Mouse (Mus musculus) bone marrow macrophage, adult 2 months (primary cell): Measurements from ENCODE around the gene Gdf10. TPM values are rescaled to one million over a fixed set of nuclear protein-coding genes. Genes with fewer than 3 reads are reported as not detected.

Source experiments
- H3K27ac ChIP-seq: 2 replicates; pipeline ENCODE4 v1.5.1; 2012; ENCODE audit warnings: low read depth, low read length; ENCODE audit not compliant: insufficient read depth
- H3K4me1 ChIP-seq: 2 replicates; pipeline ENCODE4 v1.6.1; 2012; ENCODE audit warnings: low read length; ENCODE audit not compliant: control insufficient read depth, insufficient read depth
- H3K4me3 ChIP-seq: 2 replicates; pipeline ENCODE4 v1.5.1; 2012; ENCODE audit warnings: mild to moderate bottlenecking, low read length, moderate library complexity; ENCODE audit not compliant: insufficient read depth
- CTCF ChIP-seq: IDR thresholded peaks from 2 replicates; pipeline ENCODE4 v1.5.1; 2012; ENCODE audit warnings: low read depth, mild to moderate bottlenecking, low read length, moderate library complexity
- POLR2A ChIP-seq: IDR thresholded peaks from 2 replicates; pipeline ENCODE4 v1.6.1; 2012; ENCODE audit warnings: mild to moderate bottlenecking, low read depth, low read length, borderline replicate concordance
- polyA plus RNA-seq: library from polyadenylated mRNA; stranded (reverse); fragments of >200 nt; gene quantifications from 2 replicates; pipeline ENCODE4 v1.2.4, GENCODE M21; 2012; ENCODE audit not compliant: missing spikeins, insufficient read depth, insufficient read length

The Gdf10 gene
- not detected in 2 replicates for polyA plus RNA-seq

- no peaks in the 10 kb centered on the region for H3K4me1 ChIP-seq
- H3K27ac ChIP-seq: no peak within 1 kb of the TSS
- no peak for TF ChIP-seq POLR2A
- no peak for TF ChIP-seq CTCF
- H3K4me3 ChIP-seq: no peak within 1 kb of the TSS
Measured at GRCm38 (mm10) chr14:33923168-33924070, at the start of gene Gdf10. Gene Gdf10, plus strand, starts transcription at chr14:33923587.

DNA sequence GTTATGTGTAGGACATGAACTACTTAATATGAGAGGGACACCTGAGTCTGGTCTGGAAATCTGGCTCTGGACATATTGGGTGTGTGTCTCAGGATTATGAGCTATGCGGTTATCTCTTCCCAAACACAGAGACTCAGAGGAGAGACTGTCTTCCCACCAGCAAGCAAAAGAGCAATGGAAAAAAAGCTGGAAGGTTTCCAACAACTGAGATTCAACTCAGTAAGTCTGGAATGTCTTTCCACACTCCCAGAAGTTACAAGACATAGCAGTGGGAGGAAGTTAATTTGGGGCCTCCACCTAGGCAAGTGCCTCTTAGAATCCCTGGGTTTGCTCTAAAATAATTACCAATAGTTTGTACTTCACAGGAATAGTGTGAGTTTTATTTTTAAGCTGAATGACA lies 44.6 kb upstream of the Gdf10 start:
- no peak for TF ChIP-seq POLR2A
- TF ChIP-seq CTCF: no peak
- H3K27ac ChIP-seq: no peak overlapping the region
- H3K4me1 ChIP-seq: no peaks in the 10 kb centered on the region
- no peak overlapping the region for H3K4me3 ChIP-seq

DNA sequence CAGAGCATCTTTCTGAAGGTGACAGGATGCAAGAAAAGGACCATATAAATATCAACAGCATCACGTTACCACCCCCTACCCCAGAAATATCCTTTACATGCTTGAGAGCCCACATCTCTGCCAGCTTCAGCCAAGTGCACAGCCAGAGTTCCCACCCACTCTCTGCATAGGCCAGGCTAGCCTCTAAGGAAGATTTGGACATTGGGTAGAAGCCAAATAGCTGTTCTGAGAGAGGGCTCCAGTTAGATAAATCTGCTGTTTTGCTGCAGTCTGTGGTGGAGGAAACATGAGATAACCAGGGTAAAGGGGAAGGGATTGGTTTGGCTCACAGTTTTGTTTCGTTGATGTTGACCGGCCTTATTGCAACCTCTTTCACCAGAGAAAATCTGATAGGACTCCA lies 43.2 kb upstream of the Gdf10 start:
- H3K27ac ChIP-seq: no peak overlapping the region
- no peak overlapping the region for H3K4me3 ChIP-seq
- H3K4me1 ChIP-seq: no peaks in the 10 kb centered on the region
- no peak for TF ChIP-seq POLR2A

DNA sequence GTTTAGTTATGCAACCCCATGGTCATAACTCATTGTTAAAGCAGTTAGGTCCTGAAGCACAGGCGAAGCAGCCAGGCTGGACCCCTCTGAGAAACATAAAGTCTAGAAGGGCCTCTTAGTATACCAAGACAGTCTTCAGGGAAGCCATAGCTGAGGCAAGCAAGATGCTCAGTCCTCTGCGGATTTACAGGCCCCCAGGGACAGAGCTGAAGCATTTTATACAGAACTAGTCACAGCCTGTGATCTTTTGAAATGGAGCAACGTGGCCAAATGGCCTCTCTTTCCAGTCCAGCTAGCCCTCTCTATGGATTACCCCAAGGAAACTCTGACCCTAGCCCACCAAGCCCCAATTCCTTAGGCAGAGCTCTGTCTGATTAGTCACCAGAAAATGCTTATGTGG lies 41.9 kb upstream of the Gdf10 start:
- Histone ChIP-seq H3K4me3 (no peak overlapping the region), H3K4me1 (no peaks in the 10 kb centered on the region), H3K27ac (no peak overlapping the region)
- TF ChIP-seq CTCF (no peak), POLR2A (no peak)

- TF ChIP-seq POLR2A (no peak), CTCF (no peak)
- Histone ChIP-seq H3K27ac (no peak overlapping the region), H3K4me3 (no peak overlapping the region), H3K4me1 (no peaks in the 10 kb centered on the region)
Measured at GRCm38 (mm10) chr14:33883046-33883445, 40.3 kb upstream of the Gdf10 start.

- Histone ChIP-seq H3K4me1 (no peaks in the 10 kb centered on the region), H3K4me3 (no peak overlapping the region), H3K27ac (no peak overlapping the region)
- TF ChIP-seq POLR2A: no peak
- TF ChIP-seq CTCF: no peak
Measured at GRCm38 (mm10) chr14:33885466-33885865, 37.9 kb upstream of the Gdf10 start.

DNA sequence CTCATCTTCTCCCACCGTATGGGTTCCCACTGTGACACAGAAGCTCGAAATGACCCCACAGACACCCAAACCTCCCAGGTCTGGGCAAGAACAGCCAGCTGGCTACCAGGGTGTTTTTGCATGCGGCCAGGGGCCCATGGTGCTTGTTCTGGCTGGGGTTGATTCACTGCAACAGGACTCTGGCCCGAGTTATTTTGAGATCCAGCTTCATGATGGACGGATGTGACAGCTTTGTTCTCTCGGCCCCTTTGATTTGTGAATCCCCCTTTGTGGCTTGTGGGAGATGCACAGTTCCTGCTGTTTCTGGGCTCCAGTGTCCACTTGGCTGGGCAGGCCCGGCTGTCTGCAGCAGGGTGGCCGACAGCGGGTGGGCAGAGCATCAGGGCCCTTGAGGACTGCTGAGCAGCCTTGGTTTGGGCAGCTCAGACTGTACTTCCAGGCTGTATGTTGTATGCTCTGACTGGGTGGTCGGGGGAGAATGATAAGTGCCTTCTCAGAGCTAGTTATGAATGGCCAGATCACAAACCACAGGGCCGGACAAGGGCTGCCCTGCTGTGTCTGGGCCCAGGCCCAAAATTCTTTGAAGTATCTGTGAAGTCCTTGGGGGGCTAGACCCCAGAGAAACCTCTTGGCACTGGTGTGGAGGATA lies 34.9 kb upstream of the Gdf10 start:
- TF ChIP-seq CTCF (no peak), POLR2A (no peak)
- H3K4me3 ChIP-seq: no peak overlapping the region
- no peak overlapping the region for H3K27ac ChIP-seq
- H3K4me1 ChIP-seq: no peaks in the 10 kb centered on the region

GRCm38 (mm10) chr14:33889971-33890370 lies 33.4 kb upstream of the Gdf10 start:
- Histone ChIP-seq H3K4me3 (no peak overlapping the region), H3K27ac (no peak overlapping the region), H3K4me1 (no peaks in the 10 kb centered on the region)
- TF ChIP-seq CTCF (no peak), POLR2A (no peak)

DNA sequence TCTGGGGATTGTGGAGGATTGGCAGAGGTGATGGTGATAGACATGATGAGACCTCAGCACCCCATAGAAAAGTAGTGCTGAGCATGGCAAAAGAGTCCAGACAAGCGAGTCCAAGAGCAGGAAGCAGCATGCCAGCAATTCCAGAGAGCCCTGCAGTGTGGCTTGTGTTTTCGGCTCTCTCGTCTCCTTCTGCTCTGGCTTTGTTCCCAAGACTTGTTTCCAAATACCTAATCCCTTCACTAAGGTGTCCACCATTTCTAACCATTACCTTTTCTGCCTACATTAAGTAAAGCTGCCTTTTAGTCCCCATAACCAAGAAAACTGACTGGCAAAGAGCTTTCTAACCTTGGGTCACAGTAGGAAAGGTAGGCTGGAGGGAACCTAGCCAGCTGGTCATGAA lies 31.9 kb upstream of the Gdf10 start:
- H3K4me1 ChIP-seq: no peaks in the 10 kb centered on the region
- TF ChIP-seq POLR2A: no peak
- TF ChIP-seq CTCF: no peak

GRCm38 (mm10) chr14:33895777-33896176 lies 27.6 kb upstream of the Gdf10 start:
- no peak overlapping the region for H3K4me3 ChIP-seq
- no peaks in the 10 kb centered on the region for H3K4me1 ChIP-seq
- no peak for TF ChIP-seq POLR2A
- no peak for TF ChIP-seq CTCF
- no peak overlapping the region for H3K27ac ChIP-seq

More for the DNA sequence above, 31.9 kb upstream of the Gdf10 start:
- no peak overlapping the region for H3K27ac ChIP-seq
- no peak overlapping the region for H3K4me3 ChIP-seq
